Mouse (Mus musculus) cerebellum, adult 8-10 months (tissue): Measurements from ENCODE around the gene Mrgpra3.

ENCODE experiments used
- DNase-seq: peaks from one replicate; pipeline ENCODE4 v3.0.0; 2022

Mrgpra3 gene

DNA sequence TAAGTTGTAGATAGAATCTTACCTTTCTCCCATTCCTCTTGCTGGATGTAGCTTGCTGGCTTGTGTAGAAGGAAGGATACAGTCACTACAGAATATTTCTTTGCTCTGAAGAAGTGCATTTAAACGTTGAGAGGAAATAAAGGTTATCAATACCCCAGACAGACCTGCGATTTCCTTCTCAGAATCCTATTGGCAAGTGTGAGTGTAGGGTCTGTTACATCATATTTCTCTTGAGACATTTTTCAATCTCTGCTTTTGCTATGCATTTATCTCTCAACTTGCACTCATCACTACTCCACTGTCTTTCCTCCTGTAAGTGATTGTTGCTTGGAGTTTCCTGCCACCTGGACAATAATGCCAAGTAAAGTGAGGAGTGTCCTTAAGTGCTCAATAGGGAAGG lies at the start of gene Mrgpra3:
Gene Mrgpra3 (minus strand): TSS at position 101 of the 400 bp plus-strand sequence.
- DNase-seq, result no peak
